Mouse (Mus musculus) mouse trophoblast stem cell (cell line): ENCODE results near the gene Flt3.

Experiments
- in situ Hi-C, 2 experiments: fragments of 300-500 bp; cut with MseI, MboI; formaldehyde crosslinking; loops; 2 replicates in 1 of 2; 3 replicates in 1 of 2; pipeline ENCODE4 v1.15.1; 2025

Flt3 gene

DNA sequence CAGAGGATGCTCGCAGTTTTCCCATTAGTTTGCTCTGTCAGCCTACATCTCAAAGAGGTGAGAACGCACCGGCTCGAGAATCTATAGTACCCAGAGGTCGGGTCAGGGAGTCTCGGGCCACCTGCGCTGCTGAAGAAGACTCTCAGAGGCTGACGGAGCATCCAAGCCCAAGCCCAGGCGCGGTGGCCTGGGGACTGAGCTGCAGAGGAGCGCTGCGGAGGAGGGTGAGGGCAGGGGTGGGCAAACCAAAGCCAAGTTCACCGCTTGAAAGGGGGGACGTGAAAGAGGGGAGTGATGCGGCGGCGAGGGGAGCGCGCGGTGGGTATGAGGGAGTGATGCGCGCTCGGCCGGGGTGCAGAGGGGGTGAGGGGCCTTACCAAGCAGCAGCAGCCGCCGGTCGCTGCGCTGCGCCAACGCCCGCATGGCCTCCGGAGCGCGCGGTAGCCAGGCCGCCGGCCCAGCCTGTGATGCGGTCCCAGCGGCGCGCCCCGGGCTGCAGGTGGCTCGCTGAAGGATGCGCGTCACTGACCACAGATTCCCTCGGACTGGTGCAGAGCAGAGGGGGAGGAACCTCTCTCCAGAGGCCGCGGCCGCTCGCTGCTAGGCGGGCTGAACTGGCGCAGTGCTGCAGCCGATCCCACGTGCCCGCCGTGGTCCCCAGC lies at the start of gene Flt3:
TSS of gene Flt3 (minus strand) at position 647 of the 662 bp plus-strand sequence.
- in situ Hi-C loops = no loop called here

DNA sequence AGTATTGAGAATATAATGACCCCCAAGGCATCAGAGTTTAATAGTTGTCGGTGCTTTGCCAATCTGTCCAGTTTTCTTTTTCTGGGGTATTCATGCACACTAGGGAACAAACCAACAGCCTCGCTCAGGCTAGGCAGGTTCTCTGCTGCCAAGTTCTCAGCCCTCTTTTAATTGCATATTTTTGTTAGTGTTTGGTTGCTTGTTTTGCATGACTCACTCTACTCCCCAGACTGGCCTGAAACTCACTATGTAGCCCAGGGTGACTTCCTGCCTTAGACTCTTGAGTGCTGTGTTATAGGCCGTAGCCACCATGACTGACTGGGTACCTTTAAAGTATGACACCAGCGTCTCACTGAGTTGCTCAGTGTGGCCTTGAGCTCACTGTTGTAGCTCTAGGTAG lies 48.6 kb upstream of the Flt3 start:
- in situ Hi-C loops = no loop called here

DNA sequence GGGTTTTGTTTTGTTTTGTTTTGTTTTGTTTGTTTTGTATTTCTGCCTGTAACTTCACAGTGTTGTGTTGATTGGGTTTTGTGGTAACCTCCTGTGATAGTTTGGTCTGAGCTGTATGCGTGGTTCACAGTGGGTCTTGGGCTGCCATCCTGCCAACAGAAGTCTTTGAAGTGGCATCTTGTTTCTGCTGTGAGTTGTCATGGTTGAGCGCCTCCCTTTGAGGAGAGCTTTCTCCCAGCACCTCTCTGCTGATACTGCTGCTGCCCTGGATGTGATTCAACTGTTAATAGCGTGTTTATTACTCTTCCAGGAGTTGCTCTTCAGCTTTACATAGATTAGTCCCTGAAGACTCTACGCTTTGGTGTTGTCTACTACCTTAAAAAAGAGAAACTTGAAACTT lies 48.2 kb upstream of the Flt3 start:
- in situ Hi-C loops = no loop called here

DNA sequence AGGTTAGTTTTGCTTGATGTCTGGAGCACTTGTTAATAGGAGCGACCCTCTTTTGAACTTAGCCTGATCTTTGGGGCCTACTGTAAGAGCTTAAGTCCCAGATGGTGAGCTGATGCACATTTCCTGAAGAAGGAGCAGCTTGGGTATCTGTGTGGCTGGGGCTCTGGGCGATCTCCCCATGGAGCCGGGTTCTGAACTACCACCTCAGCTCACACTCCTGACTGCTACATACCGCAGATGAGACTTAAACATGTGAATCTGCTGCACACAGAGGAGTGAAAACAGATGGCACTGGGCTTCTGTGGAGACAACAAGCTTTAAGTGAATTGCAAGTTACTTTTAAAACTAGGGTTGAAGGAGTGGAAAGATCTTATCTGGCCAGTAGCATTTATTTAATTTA lies 45.0 kb upstream of the Flt3 start:
- in situ Hi-C loops = no loop called here

DNA sequence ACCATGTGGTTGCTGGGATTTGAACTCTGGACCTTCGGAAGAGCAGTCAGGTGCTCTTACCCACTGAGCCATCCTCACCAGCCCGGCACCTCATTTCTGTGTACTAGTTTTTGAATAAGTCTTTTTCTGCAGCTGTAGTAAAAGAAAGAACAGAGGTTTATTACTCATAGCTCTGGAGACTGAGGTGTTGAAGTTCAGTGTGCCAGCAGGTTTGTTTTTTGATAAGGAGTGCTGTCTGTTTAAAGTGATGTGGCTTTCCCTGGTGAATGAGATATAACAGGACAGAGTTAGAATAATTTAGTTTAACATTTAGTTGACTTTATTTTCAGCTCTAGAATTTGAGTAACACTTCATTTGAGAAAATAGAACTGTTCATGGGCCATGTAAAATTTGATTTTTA lies 44.5 kb upstream of the Flt3 start:
- in situ Hi-C loops = no loop called here

DNA sequence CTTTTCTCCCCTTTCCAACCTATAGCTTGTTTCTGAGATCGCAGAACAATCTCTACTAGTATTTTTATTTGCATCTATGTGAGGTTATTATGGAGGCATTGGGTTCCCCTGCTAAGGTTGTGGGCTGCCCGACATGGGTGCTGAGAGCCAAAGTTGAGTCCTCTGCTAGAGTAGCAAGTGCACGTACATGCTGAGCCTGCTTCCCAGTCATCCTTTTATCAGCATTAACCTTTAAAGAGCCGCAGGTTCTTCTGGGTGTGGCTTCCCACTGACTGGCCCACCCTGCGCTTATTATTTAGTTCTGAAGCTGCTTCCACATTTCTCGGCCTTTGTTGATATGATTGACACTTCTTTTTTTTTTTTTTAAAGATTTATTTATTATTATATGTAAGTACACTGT lies 44.0 kb upstream of the Flt3 start:
- in situ Hi-C loops = no loop called here

DNA sequence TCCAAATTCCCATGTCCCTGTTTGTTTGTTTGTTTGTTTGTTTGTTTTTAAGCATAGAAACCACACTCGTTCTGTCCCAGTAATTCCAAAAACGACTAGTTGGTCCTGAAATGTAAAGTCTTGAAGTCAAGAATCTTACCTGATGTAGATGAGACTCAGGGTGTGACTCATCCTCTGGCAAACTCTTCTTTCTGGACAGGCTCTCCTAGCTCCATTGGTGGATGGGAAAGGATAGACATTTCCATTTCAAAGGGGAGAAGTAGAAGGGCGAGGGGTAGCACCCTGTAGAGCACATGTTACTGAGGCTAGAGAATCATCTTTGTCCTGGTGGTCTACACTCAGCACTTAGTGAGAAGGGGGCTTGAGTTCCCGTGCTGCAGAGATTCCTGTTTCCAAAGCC lies 42.5 kb upstream of the Flt3 start:
- in situ Hi-C loops = no loop called here

DNA sequence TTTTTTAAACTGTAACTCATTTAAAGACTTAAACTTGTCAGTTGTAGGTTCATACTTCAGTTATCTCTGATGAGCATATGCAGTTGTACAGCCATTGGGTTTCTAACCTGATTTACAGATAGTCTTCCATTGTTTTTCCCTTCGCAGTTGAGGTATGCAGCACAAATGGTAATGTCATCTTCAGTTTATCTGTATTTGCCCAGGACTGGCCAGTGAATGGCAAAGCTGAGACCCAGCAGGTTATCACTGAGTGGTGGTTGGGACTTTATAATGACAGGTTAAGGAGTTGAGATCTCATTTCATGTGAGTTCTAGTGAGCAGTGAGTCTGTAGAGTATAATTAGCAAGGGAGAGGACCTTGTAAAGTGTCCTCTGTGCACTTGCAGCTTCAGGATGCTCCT lies 41.7 kb upstream of the Flt3 start:
- in situ Hi-C loops = no loop called here

DNA sequence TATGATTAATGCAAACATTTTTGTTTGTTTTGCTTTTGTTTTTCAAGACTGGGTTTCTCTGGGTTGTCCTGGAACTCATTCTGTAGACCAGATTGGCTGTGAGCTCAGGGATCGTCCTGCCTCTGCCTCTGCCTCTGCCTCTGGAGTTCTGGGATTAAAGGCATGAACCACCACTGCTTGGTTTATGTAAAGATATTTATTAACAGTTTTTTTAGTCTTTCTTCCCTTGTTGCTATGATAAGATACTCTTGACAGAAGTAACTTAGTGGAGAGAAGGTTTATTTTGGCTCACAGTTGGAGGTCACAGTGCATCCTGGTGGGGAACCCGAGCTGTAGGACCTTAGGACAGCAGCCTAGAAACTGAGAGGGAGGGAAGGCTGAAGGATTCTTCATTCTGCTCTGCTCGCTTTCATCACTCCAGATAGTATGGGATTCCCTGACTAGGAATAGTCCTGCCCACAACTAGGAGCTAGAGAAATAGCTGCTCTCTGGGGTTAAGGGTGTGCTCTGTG lies 40.8 kb upstream of the Flt3 start:
- in situ Hi-C loops = no loop called here

DNA sequence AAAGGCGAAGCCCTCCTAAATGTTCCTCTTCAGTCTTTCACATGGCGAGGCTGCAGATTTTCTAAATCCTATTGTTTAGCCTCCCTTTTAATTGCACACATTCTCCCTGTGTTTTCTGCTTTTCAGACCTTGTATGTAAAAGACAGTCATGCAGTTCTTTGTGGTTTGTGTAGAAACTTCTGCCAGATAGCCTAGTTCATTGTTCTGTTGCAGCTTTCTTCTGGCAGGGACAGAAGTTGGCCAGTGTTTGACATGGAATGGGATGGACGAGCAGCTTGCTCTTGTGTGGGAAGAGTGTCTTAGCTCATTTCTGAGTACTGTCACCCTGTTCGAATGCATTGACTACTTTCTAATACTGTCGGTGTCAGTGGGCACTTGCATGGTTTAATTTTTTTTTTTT lies 36.2 kb upstream of the Flt3 start:
- in situ Hi-C loops = no loop called here

DNA sequence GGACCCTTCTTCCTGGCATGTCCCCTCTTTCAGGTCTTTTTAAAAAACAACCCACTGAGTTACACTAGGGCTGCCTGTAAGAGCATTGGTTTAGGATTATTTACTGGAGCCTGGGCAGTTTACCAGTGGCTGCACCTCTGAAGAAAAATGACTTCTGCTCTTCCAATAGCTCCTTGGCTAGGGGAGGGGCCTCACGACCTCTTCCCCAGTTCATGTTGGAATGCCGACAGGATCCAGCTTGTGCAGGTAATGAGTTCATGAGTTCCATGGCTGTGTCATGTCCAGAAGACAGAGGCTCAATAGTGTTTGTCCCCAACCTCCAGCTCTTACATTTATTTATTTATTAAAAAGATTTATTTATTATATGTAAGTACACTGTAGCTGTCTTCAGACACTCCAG lies 35.5 kb upstream of the Flt3 start:
- in situ Hi-C loops = no loop called here

DNA sequence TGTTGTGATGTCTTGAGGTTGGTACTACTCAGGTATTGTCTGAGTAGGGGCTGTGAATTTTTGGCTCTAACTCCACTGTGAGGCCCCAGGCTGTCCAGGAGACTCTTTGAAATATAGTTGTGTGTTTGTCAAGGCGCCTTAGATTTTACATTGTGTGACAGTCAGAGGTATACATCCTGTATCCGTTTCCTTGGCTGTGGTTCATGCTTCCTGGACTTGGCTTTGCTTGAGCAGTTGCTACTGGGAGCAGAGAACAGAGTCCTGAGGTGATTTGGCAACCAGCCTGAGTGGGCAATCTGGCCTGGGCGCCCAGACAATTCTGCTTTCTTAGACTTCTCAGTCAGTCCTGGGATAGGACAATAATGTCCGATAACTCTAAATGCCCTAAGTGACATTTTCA lies 34.9 kb upstream of the Flt3 start:
- in situ Hi-C loops = no loop called here

DNA sequence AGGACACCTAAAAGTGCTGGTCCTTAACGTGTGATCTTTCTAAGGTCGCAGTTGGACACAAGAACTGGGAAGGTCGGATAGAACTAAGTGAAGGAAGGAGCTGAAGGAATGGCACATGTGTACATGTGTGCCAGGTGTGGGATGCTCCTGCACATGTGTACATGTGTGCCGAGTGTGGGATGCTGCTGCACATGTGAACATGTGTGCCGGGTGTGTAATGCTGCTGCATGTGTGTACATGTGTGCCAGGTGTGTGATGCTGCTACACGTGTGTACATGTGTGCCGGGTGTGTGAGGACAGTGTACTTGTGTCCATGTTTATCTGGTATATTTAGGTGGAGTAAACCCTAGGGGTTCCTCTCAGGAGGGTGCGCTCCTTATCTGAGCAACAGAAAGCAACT lies 32.6 kb upstream of the Flt3 start:
- in situ Hi-C loops = no loop called here

DNA sequence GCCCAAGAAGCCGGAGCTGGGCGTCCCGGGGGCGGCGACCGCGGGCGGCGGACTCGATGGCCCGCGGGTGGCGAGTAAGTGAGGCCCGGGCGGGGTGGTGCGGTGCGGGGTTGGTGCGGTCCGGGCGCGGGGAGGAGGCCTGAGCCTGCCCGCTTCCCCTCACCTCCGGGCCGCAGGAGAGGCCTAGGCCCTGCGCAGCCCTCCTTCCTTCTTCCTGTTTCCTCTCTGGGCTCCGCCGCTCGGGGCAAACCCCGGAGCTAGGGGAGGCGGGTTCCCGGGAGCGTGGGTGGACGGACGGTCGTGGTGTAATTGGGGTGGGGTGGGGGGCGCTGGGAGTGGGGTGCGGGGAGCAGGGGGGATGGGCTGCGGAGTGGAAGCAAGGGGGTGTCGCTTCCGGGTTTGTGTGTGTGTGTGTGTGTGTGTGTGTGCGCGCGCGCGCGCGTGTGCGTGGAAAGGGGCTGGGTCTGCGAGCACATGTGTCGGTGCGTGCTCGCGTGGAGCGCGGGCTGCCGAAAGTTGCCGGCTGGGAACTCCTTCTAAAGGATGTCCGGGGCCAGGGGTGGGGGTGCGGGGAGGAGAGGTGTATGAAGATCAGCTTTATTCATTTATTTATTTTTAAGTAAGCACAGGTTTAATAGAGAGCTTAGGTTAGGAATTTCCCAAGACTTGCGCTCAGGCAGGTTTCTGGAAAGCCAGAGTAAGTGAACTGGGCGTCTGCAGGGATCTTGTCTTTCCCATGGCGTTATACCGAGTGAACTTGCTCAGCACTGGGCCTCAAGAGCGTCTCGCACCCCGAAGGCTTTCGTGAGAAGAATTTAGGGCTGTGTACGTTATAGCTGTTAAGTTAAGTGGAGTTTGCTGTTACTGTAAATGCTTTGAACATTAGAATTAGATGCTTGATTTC lies 30.9 kb upstream of the Flt3 start:
- in situ Hi-C loops = no loop called here

DNA sequence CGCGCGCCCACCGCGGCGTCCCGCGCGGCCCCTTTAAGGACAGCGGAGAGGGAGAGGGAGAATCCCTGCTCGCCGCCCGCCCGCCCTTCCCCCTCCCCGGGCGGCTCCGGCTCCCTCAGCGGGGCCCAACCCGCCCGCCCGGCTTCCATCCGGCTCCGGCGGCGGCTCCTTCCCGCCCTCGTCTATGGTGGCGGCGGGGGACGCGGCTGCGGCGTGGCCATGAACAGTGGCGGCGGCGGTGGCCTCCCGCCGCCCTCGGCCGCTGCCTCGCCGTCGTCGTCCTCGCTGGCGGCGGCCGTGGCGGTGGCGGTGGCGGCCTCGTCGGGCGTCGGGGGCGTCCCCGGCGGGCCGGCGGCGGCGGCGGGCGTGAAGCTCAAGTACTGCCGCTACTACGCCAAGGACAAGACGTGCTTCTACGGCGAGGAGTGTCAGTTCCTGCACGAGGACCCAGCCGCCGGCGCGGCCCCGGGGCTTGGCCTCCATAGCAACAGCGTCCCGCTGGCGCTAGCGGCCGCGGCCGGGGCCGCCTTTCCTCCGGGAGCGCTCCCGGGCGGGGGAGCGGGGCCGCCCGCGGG lies 30.2 kb upstream of the Flt3 start:
- in situ Hi-C loops = no loop called here

DNA sequence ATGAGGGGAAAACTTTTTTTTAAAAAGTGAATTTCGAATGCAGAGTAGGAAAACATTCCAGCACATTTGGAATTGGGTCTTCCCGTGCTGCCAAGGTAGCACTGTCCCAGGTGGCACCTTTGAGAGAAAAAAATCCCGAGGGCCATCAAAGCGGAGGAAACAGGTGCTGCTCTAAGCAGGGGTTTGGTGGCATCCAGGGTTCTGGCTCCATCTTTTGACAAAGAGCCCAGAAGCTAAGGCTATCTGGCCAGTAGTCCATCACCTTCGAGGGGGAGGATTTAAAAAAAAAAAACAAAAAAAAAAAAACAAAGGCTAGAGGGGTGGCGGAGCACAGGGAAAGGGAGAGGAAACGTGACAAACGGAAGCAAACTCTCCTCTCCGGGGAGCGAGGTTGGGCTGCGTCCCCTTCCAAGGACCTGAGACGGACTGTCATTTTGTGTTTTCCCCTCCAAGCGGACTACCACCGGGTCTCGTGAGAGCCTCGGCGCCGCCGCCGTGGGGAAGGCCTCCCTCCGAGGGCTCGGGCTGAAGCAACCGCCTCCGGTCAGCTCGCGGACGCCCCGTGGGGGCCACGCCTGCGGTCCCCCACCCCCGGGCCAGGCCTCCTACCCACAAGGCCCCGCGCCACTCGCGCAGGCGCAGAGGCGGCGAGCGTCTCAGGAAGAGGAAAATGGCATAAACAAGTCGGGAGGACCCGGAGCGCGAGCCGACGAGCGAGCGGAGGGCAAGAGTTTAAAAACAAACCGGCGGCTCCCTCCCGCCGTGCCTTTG lies 29.4 kb upstream of the Flt3 start, which contains the start of gene Pan3:
TSS of gene Pan3 (plus strand) at position 627 of the 771 bp plus-strand sequence.
- in situ Hi-C loops = no loop called here

DNA sequence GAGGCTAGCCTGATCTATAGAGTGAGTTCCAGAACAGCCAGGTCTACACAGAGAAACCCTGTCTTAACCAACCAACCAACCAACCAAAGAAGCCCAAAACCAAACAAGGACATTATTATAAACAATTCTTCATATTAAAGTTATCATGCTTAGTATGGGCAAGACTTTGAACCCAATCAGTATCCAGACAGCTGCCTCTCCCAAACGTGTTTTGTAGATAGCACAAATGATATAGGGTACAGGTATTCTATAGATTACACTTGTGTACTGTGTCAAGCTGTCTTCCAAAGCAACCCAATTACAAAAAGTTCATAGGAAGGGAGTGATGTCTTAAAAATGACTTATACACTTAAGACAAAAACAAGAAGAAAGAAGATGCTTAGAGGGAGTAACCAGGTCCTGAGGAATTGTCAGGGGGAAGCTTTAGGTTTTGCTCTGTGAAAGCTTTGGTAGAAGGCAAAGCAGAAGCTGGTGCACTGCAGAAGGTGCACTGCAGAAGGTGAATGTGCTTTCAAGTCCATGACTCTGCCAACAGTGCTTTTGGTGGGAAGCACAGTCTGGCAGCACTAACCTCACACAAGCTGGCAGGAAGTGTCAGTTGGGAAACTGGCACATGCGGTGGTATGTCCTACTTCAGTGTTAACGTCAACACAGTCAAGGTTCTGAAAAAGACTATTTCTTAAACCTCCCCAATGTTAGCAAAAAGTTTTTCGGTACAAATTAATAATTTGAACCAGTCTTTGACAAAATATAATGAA lies 25.9 kb upstream of the Flt3 start:
- in situ Hi-C loops = no loop called here

DNA sequence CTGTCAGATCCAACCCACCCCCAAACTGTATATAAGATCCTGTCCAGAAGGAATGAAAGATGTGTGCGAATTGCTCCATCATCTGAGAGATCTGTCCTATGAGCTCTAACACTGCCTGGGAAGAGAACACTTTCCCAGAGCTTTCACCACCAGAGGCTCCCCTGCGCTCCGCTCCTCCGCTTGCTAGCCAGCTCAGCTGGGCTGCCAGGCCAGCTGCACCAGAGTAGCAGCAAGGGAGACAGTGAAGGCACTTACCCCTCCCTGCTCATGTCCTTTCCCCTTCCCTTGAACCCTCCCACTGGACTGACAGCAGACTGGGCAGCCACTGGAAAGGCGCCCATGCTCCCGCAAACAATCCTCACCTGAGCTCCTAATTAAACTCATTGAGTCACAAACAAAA lies 23.3 kb upstream of the Flt3 start:
- in situ Hi-C loops = no loop called here

DNA sequence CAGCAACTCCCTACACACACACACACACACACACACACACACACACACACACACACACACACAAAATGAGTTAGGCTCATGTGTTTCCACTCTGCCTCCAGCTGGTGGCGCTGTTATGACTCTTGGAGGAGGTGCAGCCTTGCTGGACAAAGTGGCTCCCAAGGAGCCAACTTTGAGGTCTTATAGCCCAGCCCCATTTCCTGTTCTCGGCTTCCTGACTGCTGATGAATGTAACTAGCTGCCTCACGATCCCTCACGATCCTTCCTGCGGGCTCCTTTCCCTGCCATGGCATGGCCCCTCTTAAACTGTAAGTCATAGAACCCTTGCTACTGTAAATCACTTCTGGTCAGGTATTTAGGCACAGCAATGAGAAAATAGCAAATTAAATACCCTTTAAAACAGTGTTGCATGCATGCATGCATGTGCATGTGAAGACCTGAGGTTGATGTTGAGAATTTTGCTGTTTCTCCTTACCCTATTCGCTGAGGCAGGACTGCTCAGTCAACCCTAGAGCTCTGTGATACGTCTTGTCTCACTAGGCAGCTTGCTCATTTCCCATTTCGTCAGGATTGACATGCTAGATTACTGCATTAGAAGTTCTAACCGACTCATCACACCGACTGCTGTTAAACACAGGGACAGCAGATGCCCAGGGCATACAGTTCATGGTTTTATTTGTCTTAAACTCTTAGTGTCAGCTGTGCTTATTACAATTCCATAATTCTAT lies 18.3 kb upstream of the Flt3 start:
- in situ Hi-C loops = no loop called here

DNA sequence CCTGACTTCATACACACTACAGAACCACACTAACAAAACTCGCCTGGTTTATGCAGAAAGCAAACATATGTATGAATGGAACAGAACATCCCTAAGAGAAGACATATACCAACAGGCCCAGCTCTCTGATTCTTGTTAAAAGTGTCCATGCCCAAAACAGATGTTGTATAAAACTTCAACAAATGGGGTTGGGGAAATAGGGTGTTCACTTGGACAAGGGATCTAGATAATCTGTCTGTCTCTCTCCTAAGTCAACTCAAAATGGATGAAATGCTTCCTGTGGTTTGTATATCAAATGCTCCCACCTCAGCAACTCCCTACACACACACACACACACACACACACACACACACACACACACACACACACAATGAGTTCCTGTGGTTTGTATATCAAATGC lies 17.7 kb upstream of the Flt3 start:
- in situ Hi-C loops = no loop called here
